Mouse (Mus musculus) CD4-positive, CD25-positive, alpha-beta regulatory T cell, adult 4 months (primary cell): ENCODE results near the gene Drd1. TPM values are rescaled to one million over a fixed set of nuclear protein-coding genes. Genes with fewer than 3 reads are reported as not detected.

Source experiments
- ATAC-seq: one replicate; pipeline ENCODE4 v1.8.0; 2017
- polyA plus RNA-seq, 2 experiments: library from polyadenylated mRNA; unstranded; fragments of 100-300 nt; shearing (Covaris generic); gene quantifications; one replicate each; pipeline ENCODE4 v1.2.1; 2017

Gene Drd1
- polyA plus RNA-seq, 2 experiments from 2014 or later, result not detected

- peak; percentile 14 for ATAC-seq
These were observed 17.1 kb upstream of the Drd1 start for GRCm38 (mm10) chr13:54072526-54073057.

- ATAC-seq, result peak; percentile 85
These were observed 16.3 kb upstream of the Drd1 start, which contains the start of gene Sfxn1 for GRCm38 (mm10) chr13:54071606-54072331. Gene Sfxn1, plus strand, starts transcription at chr13:54071869.

- no peak for ATAC-seq
These were observed 15.5 kb upstream of the Drd1 start for GRCm38 (mm10) chr13:54071011-54071410.

- ATAC-seq, result no peak
These were observed 12.2 kb upstream of the Drd1 start for GRCm38 (mm10) chr13:54067617-54068166.

- no peak for ATAC-seq
These were observed 10.7 kb upstream of the Drd1 start for GRCm38 (mm10) chr13:54066081-54066746.

GRCm38 (mm10) chr13:54063292-54063691 lies 7.8 kb upstream of the Drd1 start:
- no peak for ATAC-seq

- ATAC-seq, result no peak
These were observed 6.6 kb upstream of the Drd1 start for GRCm38 (mm10) chr13:54062068-54062467.

- ATAC-seq, result no peak
These were observed 543 bp downstream of the Drd1 start for GRCm38 (mm10) chr13:54054962-54055361.

GRCm38 (mm10) chr13:54051641-54052040 lies 3.9 kb downstream of the Drd1 start:
- no peak for ATAC-seq

- ATAC-seq, result no peak
These were observed 6.7 kb downstream of the Drd1 start for GRCm38 (mm10) chr13:54048679-54049352.

GRCm38 (mm10) chr13:54040256-54040655 lies 15.2 kb downstream of the Drd1 start:
- no peak for ATAC-seq

GRCm38 (mm10) chr13:54037936-54038335 lies 17.6 kb downstream of the Drd1 start:
- ATAC-seq, result no peak

- no peak for ATAC-seq
These were observed 20.0 kb downstream of the Drd1 start for GRCm38 (mm10) chr13:54035541-54035940.

- ATAC-seq, result no peak
These were observed 21.9 kb downstream of the Drd1 start for GRCm38 (mm10) chr13:54033653-54034052.

- no peak for ATAC-seq
These were observed 28.4 kb downstream of the Drd1 start for GRCm38 (mm10) chr13:54027079-54027478.

GRCm38 (mm10) chr13:54023311-54023710 lies 32.2 kb downstream of the Drd1 start:
- no peak for ATAC-seq

- ATAC-seq, result no peak
These were observed 46.8 kb downstream of the Drd1 start for GRCm38 (mm10) chr13:54008716-54009115.

Other genes starting within 250 kb of the Drd1 start
- gene Sfxn1, start 16.2 kb upstream of the Drd1 start, polyA plus RNA-seq, result 10 to 100 TPM; 45.5 to 48.1 TPM
- gene Hrh2, start 136.4 kb upstream of the Drd1 start, polyA plus RNA-seq, result 10 to 100 TPM; 11.0 to 12.6 TPM